Mouse (Mus musculus): Measurements from ENCODE around the gene Galnt4. TPM values are rescaled to one million over a fixed set of nuclear protein-coding genes. Genes with fewer than 3 reads are reported as not detected.
A peak's percentile ranks its signal among the peaks of the same experiment; 100 is the strongest.
"Not testable (repeated sequence)": the region's sequence is repeated elsewhere in the genome, so short reads cannot be mapped to it uniquely, and the experiment has no call there.

Galnt4 gene
- polyA plus RNA-seq, 1 experiment from 2014 or later = 7.2 TPM

GRCm38 (mm10) chr10:99154635-99155034 is 46.7 kb downstream of the Galnt4 start:
- in situ Hi-C loops (cut with MboI; ENCODE audit: low pct_unique_long_range_greater_than_20kb) = loop anchor here (25.0 kb wide), 1 partner anchor 1333 kb away; the partner anchor contains the start of genes Cep290 and Tmtc3
- ChIA-PET CTCF (interaction anchor here (1.0 to 1.8 kb wide), 2 partner anchors 461 to 467 kb away, joined by 3 to 5 read pairs; no protein-coding TSS in a partner anchor), POLR2A (no interaction called here)
- TF ChIP-seq CTCF (IDR thresholded peaks at IDR 0.05) = no peak
- DNase-seq (ENCODE audit: low read depth, low spot score) (no peak), ATAC-seq (no peak)
- no peaks in the 10 kb centered on the region for H3K27me3 ChIP-seq

- H3K27me3 ChIP-seq = no peaks in the 10 kb centered on the region
- DNase-seq (ENCODE audit: low read depth, low spot score) = no peak
- peak; percentile 17 for TF ChIP-seq CTCF (IDR thresholded peaks at IDR 0.05)
- ATAC-seq = no peak
- ChIA-PET CTCF (no interaction called here), POLR2A (no interaction called here)
- in situ Hi-C loops (cut with MboI; ENCODE audit: low pct_unique_long_range_greater_than_20kb) = loop anchor here (25.0 kb wide), 1 partner anchor 1330 kb away; the partner anchor contains the start of genes Cep290 and Tmtc3
These were observed 48.8 kb downstream of the Galnt4 start for GRCm38 (mm10) chr10:99156808-99157207.

GRCm38 (mm10) chr10:99157697-99158096 is 49.7 kb downstream of the Galnt4 start:
- in situ Hi-C loops (cut with MboI; ENCODE audit: low pct_unique_long_range_greater_than_20kb) = loop anchor here (25.0 kb wide), 1 partner anchor 1330 kb away; the partner anchor contains the start of genes Cep290 and Tmtc3
- POLR2A ChIA-PET = not testable (repeated sequence)

GRCm38 (mm10) chr10:99161987-99162582 is 54.1 kb downstream of the Galnt4 start:
- peak; percentile 84 for TF ChIP-seq CTCF (IDR thresholded peaks at IDR 0.05)
- CTCF ChIA-PET = interaction anchor here (0.9 to 7.7 kb wide), 20 partner anchors 10 to 460 kb away, joined by 3 to 113 read pairs (median 4); partner anchors contain the start of gene Phxr2
- no peaks in the 10 kb centered on the region for H3K27me3 ChIP-seq

More at GRCm38 (mm10) chr10:99157697-99158096, 49.7 kb downstream of the Galnt4 start:
- CTCF ChIA-PET; H3K27me3 ChIP-seq; DNase-seq (ENCODE audit: low read depth, low spot score); ATAC-seq: not testable (repeated sequence)

More at GRCm38 (mm10) chr10:99161987-99162582, 54.1 kb downstream of the Galnt4 start:
- POLR2A ChIA-PET = interaction anchor here (0.7 kb wide), 1 partner anchor 417 kb away, joined by 3 read pairs; no protein-coding TSS in a partner anchor
- DNase-seq (ENCODE audit: low read depth, low spot score) (no peak), ATAC-seq (peak; percentile 42)
- in situ Hi-C loops (cut with MboI; ENCODE audit: low pct_unique_long_range_greater_than_20kb) = loop anchor here (25.0 kb wide), 1 partner anchor 1325 kb away; the partner anchor contains the start of genes Cep290 and Tmtc3

Other genes with a start within 250 kb of the Galnt4 start
- gene Atp2b1, start 193.8 kb upstream of the Galnt4 start, polyA plus RNA-seq (2021) = 39.2 TPM
- gene Poc1b, start 1.1 kb upstream of the Galnt4 start, polyA plus RNA-seq (2021) = 10.5 TPM
- gene Phxr2, start 18.2 kb downstream of the Galnt4 start, polyA plus RNA-seq (2021) = not detected
- gene Dusp6, start 155.1 kb downstream of the Galnt4 start, polyA plus RNA-seq (2021) = 125 TPM